Comparison of ENCODE assay signal across 9 mouse cellular contexts in the genomic region with DNA sequence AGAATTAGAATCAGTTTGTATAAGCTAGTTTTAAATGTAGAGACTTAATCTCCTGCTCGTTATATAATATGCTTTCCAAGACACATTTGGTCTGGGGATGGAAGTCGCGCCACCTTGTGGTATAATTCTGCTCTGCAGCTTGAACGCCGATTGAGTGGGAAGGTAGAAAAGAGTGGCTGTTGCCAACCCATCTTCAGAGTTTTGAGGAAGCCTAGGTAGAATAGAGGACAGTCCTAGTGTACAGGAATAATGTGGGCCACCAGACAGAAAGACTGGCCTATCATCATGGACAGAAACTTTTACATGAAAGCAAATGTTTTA. TPM values are rescaled to one million over a fixed set of nuclear protein-coding genes. Genes with fewer than 3 reads are reported as not detected.
DNase-seq lines count a peak whose midpoint lies in the region; ATAC-seq and TF ChIP-seq lines count a peak whose summit lies in the region.
"Had no signal": no experiment of that assay in that cellular context is flagged by ENCODE, and none has a peak within 500 bp of the region (broad histone marks: within the 10 kb centered on the region; RNA-seq: fewer than 3 reads in every experiment).

No protein-coding gene starts in this region.

- peak; percentile 72 for TF ChIP-seq CTCF in forebrain, postnatal 0 days (IDR thresholded peaks at IDR 0.05; ENCODE audit: low read depth)
- peak; percentile 74 for TF ChIP-seq CTCF in liver, postnatal 0 days (IDR thresholded peaks at IDR 0.05; ENCODE audit: low read depth)

- no peak overlapping the region for H3K27ac ChIP-seq in forebrain, postnatal 0 days (ENCODE audit: low read depth, low read length)
- no peak overlapping the region for H3K27ac ChIP-seq in forebrain, embryonic 13.5 days
- H3K27ac ChIP-seq in liver, postnatal 0 days (ENCODE audit: low read depth), result no peak overlapping the region
- H3K27ac ChIP-seq: limb, embryonic 15.5 days had no signal

- peak; percentile 29; the same call in 1 of the 2 replicates for ATAC-seq in forebrain, postnatal 0 days
- ATAC-seq in forebrain, embryonic 13.5 days, result no peak
- ATAC-seq in liver, postnatal 0 days, result no peak

- H3K4me1 ChIP-seq in forebrain, postnatal 0 days (ENCODE audit: insufficient read depth), result no peaks in the 10 kb centered on the region
- no peaks in the 10 kb centered on the region for H3K4me1 ChIP-seq in forebrain, embryonic 13.5 days
- H3K4me1 ChIP-seq in liver, postnatal 0 days (ENCODE audit: insufficient read depth), result no peaks in the 10 kb centered on the region
- H3K4me1 ChIP-seq: limb, embryonic 15.5 days had no signal

- 25% methylated on average over 5 of the region's 5 CpGs for WGBS in forebrain, postnatal 0 days
- 18% methylated on average over 5 of the region's 5 CpGs for WGBS in forebrain, embryonic 13.5 days
- 11% methylated on average over 5 of the region's 5 CpGs for WGBS in liver, postnatal 0 days (ENCODE audit: insufficient replicate concordance)

- no peaks in the 10 kb centered on the region for H3K36me3 ChIP-seq in forebrain, postnatal 0 days (ENCODE audit: insufficient read depth)
- H3K36me3 ChIP-seq in forebrain, embryonic 13.5 days (ENCODE audit: poor library complexity, severe bottlenecking), result no peaks in the 10 kb centered on the region
- no peaks in the 10 kb centered on the region for H3K36me3 ChIP-seq in liver, postnatal 0 days (replicated peaks; ENCODE audit: insufficient read depth, low read length)
- H3K36me3 ChIP-seq: limb, embryonic 15.5 days had no signal

- no peak for TF ChIP-seq EP300 in liver, postnatal 0 days (IDR thresholded peaks at IDR 0.05; ENCODE audit: low read depth)

- no peaks in the 10 kb centered on the region for H3K27me3 ChIP-seq in forebrain, postnatal 0 days (ENCODE audit: insufficient read depth, low read length)
- 0 out of 2 replicates have a peak, but pooled peaks cover 3% of the 10 kb centered on the region for H3K27me3 ChIP-seq in forebrain, embryonic 13.5 days
- no peaks in the 10 kb centered on the region for H3K27me3 ChIP-seq in liver, postnatal 0 days (ENCODE audit: insufficient read depth, low read length)
- H3K27me3 ChIP-seq: limb, embryonic 15.5 days had no signal

- H3K9ac ChIP-seq in forebrain, postnatal 0 days, result no peak overlapping the region
- no peak overlapping the region for H3K9ac ChIP-seq in forebrain, embryonic 13.5 days
- no peak overlapping the region for H3K9ac ChIP-seq in liver, postnatal 0 days (replicated peaks)
- H3K9ac ChIP-seq: limb, embryonic 15.5 days had no signal

- H3K4me3 ChIP-seq in forebrain, postnatal 0 days (ENCODE audit: low read depth, low read length), result no peak overlapping the region
- no peak overlapping the region for H3K4me3 ChIP-seq in forebrain, embryonic 13.5 days
- no peak overlapping the region for H3K4me3 ChIP-seq in liver, postnatal 0 days (ENCODE audit: low read depth, low read length)
- H3K4me3 ChIP-seq: limb, embryonic 15.5 days had no signal

- H3K9me3 ChIP-seq in forebrain, postnatal 0 days (ENCODE audit: low read length), result no peaks in the 10 kb centered on the region
- H3K9me3 ChIP-seq in forebrain, embryonic 13.5 days (replicated peaks), result no peaks in the 10 kb centered on the region
- H3K9me3 ChIP-seq in liver, postnatal 0 days (ENCODE audit: low read length), result no peaks in the 10 kb centered on the region
- H3K9me3 ChIP-seq: limb, embryonic 15.5 days had no signal

- no peak overlapping the region for H3K4me2 ChIP-seq in forebrain, postnatal 0 days (ENCODE audit: low read depth)
- H3K4me2 ChIP-seq in forebrain, embryonic 13.5 days, result no peak overlapping the region
- H3K4me2 ChIP-seq in liver, postnatal 0 days (ENCODE audit: low read depth, low read length), result no peak overlapping the region
- H3K4me2 ChIP-seq: limb, embryonic 15.5 days had no signal

- peak; percentile 73 for DNase-seq in forebrain, postnatal 0 days
- peak; percentile 19 for DNase-seq in urinary bladder, postnatal 25 days (ENCODE audit: low spot score)
- no peak for DNase-seq in urinary bladder, adult 2 months (ENCODE audit: low spot score)
- DNase-seq in embryo, embryonic 11 days, result peak; percentile 41
- DNase-seq in layer of hippocampus, adult 11-12 months (ENCODE audit: low spot score), result peak; percentile 73
- peak; percentile 65 for DNase-seq in liver, postnatal 0 days
- DNase-seq in spleen, postnatal 4 days (ENCODE audit: low spot score in 2 of 2), result peak; percentile 59 to 75

RNA-seq across cellular contexts. Expression of a gene that starts 11.1 kb away (rescaled TPM):
- total RNA-seq in forebrain, postnatal 0 days (2014; rRNA removed), result 92.9 and 120 TPM in 2 replicates
- 204 and 211 TPM in 2 replicates for polyA plus RNA-seq in forebrain, postnatal 0 days (2015; fragmentation: Nextera tagmentation; extraction: Ambion mirVana)
- 133 and 145 TPM in 2 replicates for polyA plus RNA-seq in forebrain, embryonic 13.5 days (2015; fragmentation: Nextera tagmentation; extraction: Ambion mirVana)
- polyA plus RNA-seq in urinary bladder, adult 2 months (2012; rRNA removed), result 4.7 and 6.3 TPM in 2 replicates
- polyA plus RNA-seq in liver, postnatal 0 days (2015; fragmentation: Nextera tagmentation; extraction: Ambion mirVana), result 111 and 121 TPM in 2 replicates

RNA-seq across cellular contexts. Expression of a gene that starts 42.6 kb away (rescaled TPM):
- not detected in 2 replicates for total RNA-seq in forebrain, postnatal 0 days (2014; rRNA removed)
- polyA plus RNA-seq in forebrain, postnatal 0 days (2015; fragmentation: Nextera tagmentation; extraction: Ambion mirVana), result 0.27 TPM in 1 of 2 replicates, not detected in the other
- not detected in 2 replicates for polyA plus RNA-seq in forebrain, embryonic 13.5 days (2015; fragmentation: Nextera tagmentation; extraction: Ambion mirVana)
- 0.04 and 0.08 TPM in 2 replicates for polyA plus RNA-seq in urinary bladder, adult 2 months (2012; rRNA removed)
- polyA plus RNA-seq in liver, postnatal 0 days (2015; fragmentation: Nextera tagmentation; extraction: Ambion mirVana), result 0.07 and 0.09 TPM in 2 replicates
- polyA plus RNA-seq: limb, embryonic 15.5 days had no signal

RNA-seq across cellular contexts. Expression of a gene that starts 44.4 kb away (rescaled TPM):
- total RNA-seq in forebrain, postnatal 0 days (2014; rRNA removed), result 112 and 117 TPM in 2 replicates
- polyA plus RNA-seq in forebrain, postnatal 0 days (2015; fragmentation: Nextera tagmentation; extraction: Ambion mirVana), result 134 and 141 TPM in 2 replicates
- polyA plus RNA-seq in forebrain, embryonic 13.5 days (2015; fragmentation: Nextera tagmentation; extraction: Ambion mirVana), result 127 and 135 TPM in 2 replicates
- polyA plus RNA-seq in urinary bladder, adult 2 months (2012; rRNA removed), result 70.1 and 78.1 TPM in 2 replicates
- 139 and 150 TPM in 2 replicates for polyA plus RNA-seq in liver, postnatal 0 days (2015; fragmentation: Nextera tagmentation; extraction: Ambion mirVana)

RNA-seq across cellular contexts. Expression of a gene that starts 59.7 kb away (rescaled TPM):
- total RNA-seq in forebrain, postnatal 0 days (2014; rRNA removed), result 417 and 436 TPM in 2 replicates
- polyA plus RNA-seq in forebrain, postnatal 0 days (2015; fragmentation: Nextera tagmentation; extraction: Ambion mirVana), result 952 and 965 TPM in 2 replicates
- 511 and 538 TPM in 2 replicates for polyA plus RNA-seq in forebrain, embryonic 13.5 days (2015; fragmentation: Nextera tagmentation; extraction: Ambion mirVana)
- polyA plus RNA-seq in urinary bladder, adult 2 months (2012; rRNA removed), result 1.2 and 1.4 TPM in 2 replicates
- 141 and 149 TPM in 2 replicates for polyA plus RNA-seq in liver, postnatal 0 days (2015; fragmentation: Nextera tagmentation; extraction: Ambion mirVana)

Comparison
In these comparisons a context has a peak if more than half of its experiments do, and no peak if none do; other contexts are left out.
1. RNA of a gene that starts 11.1 kb away (polyA plus RNA-seq): 204 to 211 TPM in forebrain, postnatal 0 days, 133 to 145 TPM in forebrain, embryonic 13.5 days and 111 to 121 TPM in liver, postnatal 0 days; 4.7 to 6.3 TPM in urinary bladder, adult 2 months; every median in the first group is over 10 times any median in the second.